ENCODE assay signal across 25 mouse cellular contexts in the genomic region with DNA sequence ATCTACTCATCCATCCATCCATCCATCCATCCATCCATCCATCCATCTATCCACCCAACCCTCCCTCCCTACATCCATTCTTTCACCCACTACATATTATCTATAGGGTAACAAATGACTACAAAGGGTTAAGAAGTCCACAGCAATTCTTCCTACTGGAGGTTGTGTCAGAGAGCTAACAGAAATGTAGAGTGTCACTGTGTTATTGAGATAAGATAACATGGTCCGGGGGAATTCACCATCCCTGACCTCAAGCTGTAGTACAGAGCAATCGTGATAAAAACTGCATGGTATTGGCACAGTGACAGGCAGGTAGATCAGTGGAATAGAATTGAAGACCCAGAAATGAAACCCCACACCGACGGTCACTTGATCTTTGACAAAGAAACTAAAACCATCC. TPM values are rescaled to one million over a fixed set of nuclear protein-coding genes. Genes with fewer than 3 reads are reported as not detected.
DNase-seq lines count a peak whose midpoint lies in the region; ATAC-seq and TF ChIP-seq lines count a peak whose summit lies in the region.
"Had no signal": no experiment of that assay in that cellular context is flagged by ENCODE, and none has a peak within 500 bp of the region (broad histone marks: within the 10 kb centered on the region; RNA-seq: fewer than 3 reads in every experiment).

No protein-coding gene starts in this region.

- 8% methylated on average over 4 of the region's 4 CpGs for WGBS in liver, embryonic 16.5 days (ENCODE audit: insufficient replicate concordance)

- DNase-seq in 416B (ENCODE audit: low read depth), result peak; percentile 71
- DNase-seq in c-Kit-positive CD71-positive TER-119-negative erythroid progenitor cells, embryonic 14.5 days (ENCODE audit: low read depth), result peak; percentile 50
- peak; percentile 36 for DNase-seq in liver
- DNase-seq in left cerebral cortex, adult 2 months (ENCODE audit: extremely low spot score in 1 of 2, low spot score in 2 of 2), result no peak
- no peak for DNase-seq in kidney, postnatal 14 days
- no peak for DNase-seq in embryo, embryonic 10.5 days (ENCODE audit: low spot score)
- DNase-seq: adrenal gland, postnatal 25 days; cerebellum, adult 9-10 months; gastrocnemius, adult 2 months; heart, postnatal 4 days; kidney, adult 9 months; kidney, postnatal 25 days; lung, adult 2 months; right cerebral cortex, adult 18-20 months had no signal

- peaks cover 18% of the 10 kb centered on the region for H3K4me1 ChIP-seq in liver, embryonic 16.5 days (ENCODE audit: control insufficient read depth, low read depth, low read length)
- H3K4me1 ChIP-seq: heart, embryonic 15.5 days; limb, embryonic 12.5 days; neural tube, embryonic 13.5 days had no signal

- no peak for TF ChIP-seq CTCF in left cerebral cortex, adult 2 months (IDR thresholded peaks at IDR 0.05)

- H3K27ac ChIP-seq in liver, embryonic 16.5 days (ENCODE audit: low read length), result no peak overlapping the region
- no peak overlapping the region for H3K27ac ChIP-seq in left cerebral cortex, adult 2 months
- H3K27ac ChIP-seq: gastrocnemius, adult 2 months; heart, embryonic 15.5 days; hindbrain, embryonic 14.5 days; layer of hippocampus, adult 2 months; limb, embryonic 12.5 days; neural tube, embryonic 13.5 days had no signal

- ATAC-seq in liver, embryonic 16.5 days (ENCODE audit: low read depth), result peak; percentile 87
- ATAC-seq: inflammation-experienced regulatory T-cells, adult 6 months; midbrain, embryonic 16.5 days had no signal

- H3K27me3 ChIP-seq in liver, embryonic 16.5 days (ENCODE audit: control insufficient read depth, insufficient read depth, low read depth, low read length), result no peaks in the 10 kb centered on the region
- H3K27me3 ChIP-seq: CH12.LX; heart, embryonic 15.5 days; limb, embryonic 12.5 days; megakaryocyte, embryonic 14.5 days; neural tube, embryonic 13.5 days had no signal

- H3K36me3 ChIP-seq in liver, embryonic 16.5 days (ENCODE audit: control insufficient read depth, insufficient read depth), result no peaks in the 10 kb centered on the region
- H3K36me3 ChIP-seq: heart, embryonic 15.5 days; limb, embryonic 12.5 days; neural tube, embryonic 13.5 days had no signal

- H3K9ac ChIP-seq in liver, embryonic 16.5 days (ENCODE audit: low read depth, low read length), result no peak overlapping the region
- H3K9ac ChIP-seq: heart, embryonic 15.5 days; hindbrain, embryonic 14.5 days; limb, embryonic 12.5 days; neural tube, embryonic 13.5 days had no signal

- H3K9me3 ChIP-seq in liver, embryonic 16.5 days (replicated peaks; ENCODE audit: control insufficient read depth, low read length), result peaks cover 5% of the 10 kb centered on the region; the same call in 1 of the 2 replicates
- H3K9me3 ChIP-seq: heart, embryonic 15.5 days; neural tube, embryonic 13.5 days had no signal

- H3K4me2 ChIP-seq in liver, embryonic 16.5 days (ENCODE audit: low read depth, low read length), result peak overlapping the region; percentile 18; the same call in 1 of the 2 replicates
- H3K4me2 ChIP-seq: heart, embryonic 15.5 days; hindbrain, embryonic 14.5 days; limb, embryonic 12.5 days; neural tube, embryonic 13.5 days had no signal

- H3K4me3 ChIP-seq in liver, embryonic 16.5 days (ENCODE audit: low read depth, low read length), result no peak overlapping the region
- H3K4me3 ChIP-seq in left cerebral cortex, adult 2 months, result no peak overlapping the region
- H3K4me3 ChIP-seq: gastrocnemius, adult 2 months; heart, embryonic 15.5 days; layer of hippocampus, adult 2 months; limb, embryonic 12.5 days; megakaryocyte, embryonic 14.5 days; myocyte; neural tube, embryonic 13.5 days had no signal

- intact Hi-C loops in left cerebral cortex, adult 2 months (cut with DNase I), result no loop called here

RNA-seq across cellular contexts. Expression of gene Atp13a3, which starts 50.9 kb away (rescaled TPM):
- 5.1 and 6.0 TPM in 2 replicates for polyA plus RNA-seq in liver, embryonic 16.5 days (2015; fragmentation: Nextera tagmentation; extraction: Ambion mirVana)
- total RNA-seq in left cerebral cortex, adult 2 months (2021), result 10 to 100 TPM; 71.3 to 73.7 TPM

Comparison
In these comparisons a context has a peak if more than half of its experiments do, and no peak if none do; other contexts are left out.
1. DNase-seq: peak in 416B (single experiment), c-Kit-positive CD71-positive TER-119-negative erythroid progenitor cells, embryonic 14.5 days (single experiment) and liver (single experiment); none in left cerebral cortex, adult 2 months (0 of 2), kidney, postnatal 14 days (single experiment) and embryo, embryonic 10.5 days (single experiment).